Mouse (Mus musculus) small intestine, adult 2 months (tissue): ENCODE measurements around the gene Il4ra. TPM values are rescaled to one million over a fixed set of nuclear protein-coding genes. Genes with fewer than 3 reads are reported as not detected.

Experiments
- H3K27ac ChIP-seq: fragments of 200-500 bp; 2 replicates; pipeline ENCODE4 v1.5.1; 2012; ENCODE audit warnings: low read depth, low read length, control low read depth, inconsistent platforms; ENCODE audit not compliant: insufficient read depth
- H3K27me3 ChIP-seq: fragments of 200-500 bp; 2 replicates; pipeline ENCODE4 v1.6.1; 2012; ENCODE audit warnings: mild to moderate bottlenecking, moderate library complexity, low read length, inconsistent platforms; ENCODE audit not compliant: control insufficient read depth, insufficient read depth
- H3K36me3 ChIP-seq: fragments of 200-500 bp; 2 replicates; pipeline ENCODE4 v1.6.1; 2012; ENCODE audit warnings: mild to moderate bottlenecking, low read length, control low read depth, inconsistent platforms; ENCODE audit not compliant: control insufficient read depth, insufficient read depth
- H3K4me1 ChIP-seq: fragments of 200-500 bp; 2 replicates; pipeline ENCODE4 v1.6.1; 2012; ENCODE audit warnings: low read length, inconsistent platforms, mixed read lengths; ENCODE audit not compliant: control insufficient read depth, insufficient read depth, insufficient read length
- H3K4me3 ChIP-seq: fragments of 200-500 bp; 2 replicates; pipeline ENCODE4 v1.5.1; 2012; ENCODE audit warnings: low read depth, mild to moderate bottlenecking, control low read depth, inconsistent platforms, low read length, moderate library complexity
- CTCF ChIP-seq: fragments of 200-500 bp; IDR thresholded peaks from 2 replicates; pipeline ENCODE4 v1.5.1; 2012; ENCODE audit warnings: low read depth, mild to moderate bottlenecking, control low read depth, inconsistent platforms, low read length, moderate library complexity, mixed read lengths; ENCODE audit not compliant: insufficient replicate concordance, insufficient read length; ENCODE audit errors: extremely low read depth
- POLR2A ChIP-seq: fragments of 200-500 bp; IDR thresholded peaks from 2 replicates; pipeline ENCODE4 v1.6.1; 2012; ENCODE audit warnings: low read depth, mild to moderate bottlenecking, control low read depth, inconsistent platforms, low read length, moderate library complexity
- WGBS: fragments of 180-500 bp; shearing (Covaris S2); methylation state at CpG from one replicate; pipeline ENCODE4 v1.1.7; 2018; 5-methylcytosine and 5-hydroxymethylcytosine counted together
- polyA plus RNA-seq: library from polyadenylated mRNA; depleted of rRNA; stranded (reverse); fragments of >200 nt; gene quantifications from 2 replicates; pipeline ENCODE4 v1.2.3, GENCODE M21; 2012; rRNA removed

The Il4ra gene
- polyA plus RNA-seq, 1 experiment: 51.7 TPM

GRCm38 (mm10) chr7:125618016-125618415, 66.1 kb downstream of the Il4ra start:
- Histone ChIP-seq H3K4me1 (0 out of 2 replicates have a peak, but pooled peaks cover 2% of the 10 kb centered on the region), H3K4me3 (no peak overlapping the region), H3K27ac (no peak overlapping the region), H3K36me3 (no peaks in the 10 kb centered on the region), H3K27me3 (no peaks in the 10 kb centered on the region)
- no peak for TF ChIP-seq CTCF
- no peak for TF ChIP-seq POLR2A
- 65% methylated on average over 7 of the region's 7 CpGs for WGBS

- no peak overlapping the region for H3K27ac ChIP-seq
- no peak overlapping the region for H3K4me3 ChIP-seq
- no peaks in the 10 kb centered on the region for H3K36me3 ChIP-seq
- H3K4me1 ChIP-seq: 0 out of 2 replicates have a peak, but pooled peaks cover 2% of the 10 kb centered on the region
- no peaks in the 10 kb centered on the region for H3K27me3 ChIP-seq
- TF ChIP-seq POLR2A (no peak), CTCF (no peak)
- 54% methylated on average over 4 of the region's 4 CpGs for WGBS
Observed at GRCm38 (mm10) chr7:125620077-125620476, 68.2 kb downstream of the Il4ra start.

- Histone ChIP-seq H3K27me3 (no peaks in the 10 kb centered on the region), H3K27ac (no peak overlapping the region), H3K4me1 (0 out of 2 replicates have a peak, but pooled peaks cover 2% of the 10 kb centered on the region), H3K4me3 (no peak overlapping the region), H3K36me3 (no peaks in the 10 kb centered on the region)
- WGBS: 59% methylated on average over 7 of the region's 7 CpGs
- TF ChIP-seq POLR2A (no peak), CTCF (no peak)
Observed at GRCm38 (mm10) chr7:125622741-125623685, 71.1 kb downstream of the Il4ra start.

- H3K4me1 ChIP-seq: 0 out of 2 replicates have a peak, but pooled peaks cover 2% of the 10 kb centered on the region
- H3K4me3 ChIP-seq: no peak overlapping the region
- H3K27ac ChIP-seq: no peak overlapping the region
- H3K36me3 ChIP-seq: no peaks in the 10 kb centered on the region
- TF ChIP-seq POLR2A (no peak), CTCF (no peak)
- WGBS: 47% methylated on average over 4 of the region's 4 CpGs
- H3K27me3 ChIP-seq: no peaks in the 10 kb centered on the region
Observed at GRCm38 (mm10) chr7:125625219-125625618, 73.3 kb downstream of the Il4ra start.

- H3K4me3 ChIP-seq: no peak overlapping the region
- H3K36me3 ChIP-seq: no peaks in the 10 kb centered on the region
- H3K27ac ChIP-seq: no peak overlapping the region
- whole genome bisulfite sequencing: 43% methylated on average over 7 of the region's 7 CpGs
- TF ChIP-seq POLR2A (no peak), CTCF (no peak)
- 0 out of 2 replicates have a peak, but pooled peaks cover 2% of the 10 kb centered on the region for H3K4me1 ChIP-seq
- no peaks in the 10 kb centered on the region for H3K27me3 ChIP-seq
Observed at GRCm38 (mm10) chr7:125625829-125626228, 73.9 kb downstream of the Il4ra start.

Other genes with a start within 250 kb of the Il4ra start
- 2.1 and 2.4 TPM in 2 replicates for gene Kdm8, start 107.4 kb upstream of the Il4ra start, polyA plus RNA-seq
- 16.7 and 35.8 TPM in 2 replicates for gene Nsmce1, start 60.5 kb upstream of the Il4ra start, polyA plus RNA-seq
- 9.4 and 13.4 TPM in 2 replicates for gene Il21r, start 51.3 kb downstream of the Il4ra start, polyA plus RNA-seq
- gene Gtf3c1, start 155.7 kb downstream of the Il4ra start, polyA plus RNA-seq: 17.5 and 40.9 TPM in 2 replicates
- gene D430042O09Rik, start 155.8 kb downstream of the Il4ra start, polyA plus RNA-seq: 9.8 and 17.5 TPM in 2 replicates